Mouse (Mus musculus) embryonic facial prominence, embryonic 11.5 days (tissue): ENCODE results near the gene Rab12. TPM values are rescaled to one million over a fixed set of nuclear protein-coding genes. Genes with fewer than 3 reads are reported as not detected.
A peak's percentile ranks its signal among the peaks of the same experiment; 100 is the strongest.

Experiments used
- ATAC-seq: fragments of 200-750 bp; cut with Nextera tagmentation; replicated peaks from 2 replicates; pipeline ENCODE4 v1.8.0; 2017; ENCODE audit warnings: low read depth; ENCODE audit not compliant: insufficient number of reproducible peaks, low FRiP score, low TSS enrichment
- DNase-seq: peaks from one replicate; pipeline ENCODE4 v3.0.0-alpha.2; 2015; ENCODE audit warnings: low spot score
- H3K27ac ChIP-seq: fragments of 300-500 bp; sonication (generic); replicated peaks from 2 replicates; pipeline ENCODE4 v1.5.1; 2014; ENCODE audit warnings: mild to moderate bottlenecking, low read depth, low read length, control low read depth
- H3K27me3 ChIP-seq: fragments of 300-500 bp; sonication (generic); 2 replicates; pipeline ENCODE4 v1.6.1; 2014; ENCODE audit warnings: mild to moderate bottlenecking, low read length, moderate library complexity, mixed read lengths; ENCODE audit not compliant: control insufficient read depth, insufficient read depth
- H3K36me3 ChIP-seq: fragments of 300-500 bp; sonication (generic); replicated peaks from 2 replicates; pipeline ENCODE4 v1.6.1; 2014; ENCODE audit warnings: low read depth, mild to moderate bottlenecking, low read length, moderate library complexity, mixed read lengths; ENCODE audit not compliant: control insufficient read depth, insufficient read depth
- H3K4me1 ChIP-seq: fragments of 300-500 bp; sonication (generic); 2 replicates; pipeline ENCODE4 v1.6.1; 2014; ENCODE audit warnings: low read length, mixed read lengths; ENCODE audit not compliant: control insufficient read depth, insufficient read depth
- H3K4me2 ChIP-seq: fragments of 300-500 bp; sonication (generic); 2 replicates; pipeline ENCODE4 v1.6.1; 2014; ENCODE audit warnings: low read depth, mild to moderate bottlenecking, control low read depth, low read length, moderate library complexity
- H3K4me3 ChIP-seq: fragments of 300-500 bp; sonication (generic); 2 replicates; pipeline ENCODE4 v1.5.1; 2014; ENCODE audit warnings: low read depth, low read length, control low read depth
- H3K9ac ChIP-seq: fragments of 300-500 bp; sonication (generic); replicated peaks from 2 replicates; pipeline ENCODE4 v1.6.1; 2014; ENCODE audit warnings: mild to moderate bottlenecking, control low read depth, low read length
- H3K9me3 ChIP-seq: fragments of 300-500 bp; sonication (generic); replicated peaks from 2 replicates; pipeline ENCODE4 v1.6.1; 2016; ENCODE audit warnings: mild to moderate bottlenecking, low read length, inconsistent platforms, mixed read lengths; ENCODE audit not compliant: control insufficient read depth
- WGBS: fragments of 180-500 bp; shearing (Covaris S2); extraction: QIAGEN DNeasy Blood & Tissue Kit; methylation state at CpG from one replicate; pipeline ENCODE4 v1.1.7; 2014; 5-methylcytosine and 5-hydroxymethylcytosine counted together
- polyA plus RNA-seq: library from polyadenylated mRNA; unstranded; fragments of >200 nt; fragmentation: Nextera tagmentation; extraction: Ambion mirVana; gene quantifications from 2 replicates; pipeline ENCODE4 v1.2.1, GENCODE M21; 2014

Gene Rab12
- polyA plus RNA-seq, 1 experiment from 2014 or later: 41.9 TPM

GRCm38 (mm10) chr17:66486576-66486975 lies 33.0 kb downstream of the Rab12 start:
- no peak for DNase-seq
- Histone ChIP-seq H3K4me3 (no peak overlapping the region), H3K9me3 (no peaks in the 10 kb centered on the region), H3K27me3 (no peaks in the 10 kb centered on the region), H3K4me2 (no peak overlapping the region), H3K27ac (no peak overlapping the region), H3K36me3 (no peaks in the 10 kb centered on the region), H3K9ac (no peak overlapping the region), H3K4me1 (no peaks in the 10 kb centered on the region)
- ATAC-seq: no peak
- 89% methylated on average over 6 of the region's 6 CpGs for WGBS

DNA sequence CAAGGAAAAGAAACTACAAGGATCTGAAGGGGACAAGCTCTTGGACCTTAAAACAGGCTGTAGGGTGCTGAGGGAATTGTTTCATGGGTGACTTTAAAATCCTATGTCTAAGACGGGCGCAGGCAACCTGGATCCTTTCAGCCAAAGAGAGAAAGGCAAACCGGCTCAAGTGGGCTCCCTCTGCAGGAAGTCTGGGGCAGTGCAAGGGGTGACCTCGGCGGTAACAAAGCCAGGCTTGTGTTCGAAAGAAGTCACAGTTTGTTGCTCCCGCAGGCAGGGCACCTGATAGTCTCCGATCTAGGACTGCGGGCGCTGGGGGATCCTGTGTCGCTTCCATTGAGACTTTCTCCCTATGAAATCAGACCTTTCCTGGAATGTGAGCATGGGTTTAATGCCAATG lies 33.8 kb downstream of the Rab12 start:
- H3K27me3 ChIP-seq: no peaks in the 10 kb centered on the region
- 10% methylated on average over 11 of the region's 11 CpGs for WGBS
- no peak for ATAC-seq
- peak; percentile 91 for DNase-seq
- H3K27ac ChIP-seq: no peak overlapping the region
- H3K4me2 ChIP-seq: no peak overlapping the region
- H3K9ac ChIP-seq: no peak overlapping the region
- H3K9me3 ChIP-seq: no peaks in the 10 kb centered on the region
- H3K4me1 ChIP-seq: no peaks in the 10 kb centered on the region; the same call in 1 of the 2 replicates
- H3K36me3 ChIP-seq: no peaks in the 10 kb centered on the region
- H3K4me3 ChIP-seq: no peak overlapping the region

- H3K27me3 ChIP-seq: peaks cover 4% of the 10 kb centered on the region; the same call in 1 of the 2 replicates
- no peak for DNase-seq
- WGBS: 48% methylated on average over 2 of the region's 2 CpGs
- ATAC-seq: no peak
- no peak overlapping the region for H3K4me2 ChIP-seq
- no peaks in the 10 kb centered on the region for H3K9me3 ChIP-seq
- H3K9ac ChIP-seq: no peak overlapping the region
- H3K4me3 ChIP-seq: no peak overlapping the region
- H3K27ac ChIP-seq: no peak overlapping the region
- no peaks in the 10 kb centered on the region for H3K36me3 ChIP-seq
- no peaks in the 10 kb centered on the region; the same call in 1 of the 2 replicates for H3K4me1 ChIP-seq
These were observed 34.6 kb downstream of the Rab12 start for GRCm38 (mm10) chr17:66484965-66485364.

DNA sequence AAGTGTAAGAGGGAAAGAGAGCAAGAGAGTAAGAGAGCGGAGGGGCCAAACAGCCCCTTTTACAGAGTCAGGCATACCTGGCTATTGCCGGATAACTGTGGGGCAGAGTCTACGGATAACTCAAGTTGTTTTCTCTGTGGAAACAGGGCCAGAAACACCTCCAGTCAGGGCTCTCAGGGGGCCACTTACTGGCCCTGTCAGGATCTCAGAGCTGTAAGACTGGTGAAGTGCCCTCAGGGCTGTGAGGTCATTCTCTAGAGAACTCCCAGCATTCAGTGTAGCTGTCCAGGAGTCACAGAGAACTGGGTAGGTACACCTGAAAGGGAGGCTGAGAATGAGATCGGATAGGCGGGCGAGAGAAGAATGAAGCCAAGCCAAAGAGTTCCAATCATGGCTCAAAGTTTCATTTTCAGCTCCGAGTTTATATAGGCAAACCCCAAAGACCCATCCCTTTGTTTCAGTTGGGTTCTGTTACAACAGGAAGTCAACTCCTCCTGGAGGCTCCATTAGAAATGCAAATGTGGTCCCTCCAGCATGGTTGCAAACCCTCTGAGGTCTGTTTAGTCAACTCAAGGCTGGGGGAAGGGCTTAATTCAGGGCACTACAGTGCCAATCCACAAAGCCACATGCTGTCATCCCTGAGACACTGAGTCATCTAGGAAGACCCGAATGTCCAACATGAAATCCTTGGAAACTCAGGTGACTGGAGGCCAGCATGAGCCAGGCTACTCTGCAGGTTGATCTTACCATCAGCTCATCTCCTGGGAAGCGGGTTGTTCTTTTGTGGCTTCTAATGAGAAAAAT lies 35.7 kb downstream of the Rab12 start:
- Histone ChIP-seq H3K9me3 (no peaks in the 10 kb centered on the region), H3K9ac (no peak overlapping the region), H3K4me3 (no peak overlapping the region), H3K36me3 (no peaks in the 10 kb centered on the region), H3K4me1 (no peaks in the 10 kb centered on the region; the same call in 1 of the 2 replicates), H3K27me3 (peaks cover 4% of the 10 kb centered on the region; the same call in 1 of the 2 replicates), H3K27ac (no peak overlapping the region), H3K4me2 (no peak overlapping the region)
- DNase-seq (no peak), ATAC-seq (no peak)
- WGBS: 61% methylated on average over 9 of the region's 9 CpGs

- WGBS: 73% methylated on average over 5 of the region's 5 CpGs
- Histone ChIP-seq H3K9me3 (no peaks in the 10 kb centered on the region), H3K4me1 (no peaks in the 10 kb centered on the region; the same call in 1 of the 2 replicates), H3K4me2 (no peak overlapping the region), H3K27ac (no peak overlapping the region), H3K36me3 (no peaks in the 10 kb centered on the region), H3K9ac (no peak overlapping the region), H3K27me3 (peaks cover 4% of the 10 kb centered on the region; the same call in 1 of the 2 replicates), H3K4me3 (no peak overlapping the region)
- ATAC-seq: no peak
- DNase-seq: no peak
These were observed 38.2 kb downstream of the Rab12 start for GRCm38 (mm10) chr17:66481295-66481694.

GRCm38 (mm10) chr17:66480491-66481278 lies 38.8 kb downstream of the Rab12 start:
- H3K4me2 ChIP-seq: peak overlapping the region; percentile 14; the same call in 1 of the 2 replicates
- H3K27ac ChIP-seq: peak overlapping the region; percentile 22; the same call in 1 of the 2 replicates
- WGBS: 20% methylated on average over 17 of the region's 17 CpGs
- peaks cover 4% of the 10 kb centered on the region; the same call in 1 of the 2 replicates for H3K27me3 ChIP-seq
- H3K9me3 ChIP-seq: no peaks in the 10 kb centered on the region
- 0 out of 2 replicates have a peak overlapping the region, but pooled peaks have one; percentile 5 for H3K4me3 ChIP-seq
- peak overlapping the region; percentile 25; the same call in 1 of the 2 replicates for H3K9ac ChIP-seq
- H3K4me1 ChIP-seq: no peaks in the 10 kb centered on the region; the same call in 1 of the 2 replicates
- no peak for DNase-seq
- ATAC-seq: peak; percentile 45; the same call in 1 of the 2 replicates
- no peaks in the 10 kb centered on the region for H3K36me3 ChIP-seq

DNA sequence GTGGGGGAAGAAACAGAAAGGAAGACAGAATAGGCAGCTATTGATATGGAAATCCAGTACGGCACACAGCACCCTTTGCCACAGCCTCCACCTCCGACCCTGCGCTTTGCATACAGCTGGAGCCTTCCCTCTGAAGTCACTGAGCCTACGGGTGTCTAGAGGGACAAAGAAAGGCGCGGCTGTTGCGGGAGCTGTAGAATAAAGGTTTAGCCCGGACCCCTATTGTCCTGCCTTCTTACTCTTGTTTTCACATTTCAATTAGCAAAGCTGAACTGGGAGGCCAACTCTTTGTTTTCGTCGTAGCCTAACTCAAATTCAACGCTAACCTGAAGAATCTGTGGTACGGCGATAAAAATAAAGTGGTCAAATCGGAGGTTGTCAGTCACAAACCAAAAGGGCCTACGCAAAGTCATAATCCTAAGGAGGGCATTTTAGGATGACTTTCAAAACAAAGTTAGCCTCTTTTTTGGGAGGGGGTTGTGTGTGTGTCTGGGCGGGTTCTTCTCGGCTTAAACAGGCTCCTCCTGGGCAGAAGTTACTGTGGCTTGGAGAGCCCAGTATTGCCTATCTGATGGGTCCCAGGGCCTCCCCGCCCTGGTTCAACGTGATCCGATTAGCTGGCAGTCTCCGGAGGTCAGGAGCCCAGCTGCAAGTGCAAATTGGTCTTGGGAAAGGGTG lies 39.6 kb downstream of the Rab12 start:
- peak overlapping the region; percentile 14 for H3K4me2 ChIP-seq
- peak; percentile 66 for DNase-seq
- H3K4me3 ChIP-seq: 0 out of 2 replicates have a peak overlapping the region, but pooled peaks have one; percentile 5
- peaks cover 4% of the 10 kb centered on the region; the same call in 1 of the 2 replicates for H3K27me3 ChIP-seq
- H3K27ac ChIP-seq: peak overlapping the region; percentile 22; the same call in 1 of the 2 replicates
- ATAC-seq: peak; percentile 87
- 5% methylated on average over 21 of the region's 21 CpGs for WGBS
- no peaks in the 10 kb centered on the region for H3K36me3 ChIP-seq
- no peaks in the 10 kb centered on the region; the same call in 1 of the 2 replicates for H3K4me1 ChIP-seq
- no peaks in the 10 kb centered on the region for H3K9me3 ChIP-seq
- H3K9ac ChIP-seq: peak overlapping the region; percentile 25; the same call in 1 of the 2 replicates
